Mouse (Mus musculus) left cerebral cortex, postnatal 36 days (tissue): ENCODE data around the gene Cfap97d2. TPM values are rescaled to one million over a fixed set of nuclear protein-coding genes. Genes with fewer than 3 reads are reported as not detected.
"Not testable (repeated sequence)": the region's sequence is repeated elsewhere in the genome, so short reads cannot be mapped to it uniquely, and the experiment has no call there.

Source experiments
- DNase-seq, 2 experiments: peaks; one replicate each; pipeline ENCODE4 v3.0.0; 2021 to 2022; ENCODE audit warnings: low spot score in 2 of 2, mixed read lengths in 1 of 2
- intact Hi-C: fragments of 180-260 bp; cut with DNase I; formaldehyde crosslinking; loops from one replicate; pipeline ENCODE4 v1.15.1; 2025
- total RNA-seq, 2 experiments: library from RNA; stranded (reverse); gene quantifications; 2 replicates each; pipeline ENCODE4 v1.2.3; 2021

Cfap97d2 gene
- total RNA-seq, 2 experiments from 2014 or later: 0.84 to 1.5 TPM

- DNase-seq: no peak
- intact Hi-C loops: loop anchor here (5.0 kb wide), 1 partner anchor 173 kb away; no protein-coding TSS in a partner anchor
Observed at GRCm38 (mm10) chr8:13725722-13726121, 20.0 kb downstream of the Cfap97d2 start.

- DNase-seq: no peak
- intact Hi-C loops: loop anchor here (5.0 kb wide), 1 partner anchor 175 kb away; no protein-coding TSS in a partner anchor
Observed at GRCm38 (mm10) chr8:13727469-13728094, 21.9 kb downstream of the Cfap97d2 start.

DNA sequence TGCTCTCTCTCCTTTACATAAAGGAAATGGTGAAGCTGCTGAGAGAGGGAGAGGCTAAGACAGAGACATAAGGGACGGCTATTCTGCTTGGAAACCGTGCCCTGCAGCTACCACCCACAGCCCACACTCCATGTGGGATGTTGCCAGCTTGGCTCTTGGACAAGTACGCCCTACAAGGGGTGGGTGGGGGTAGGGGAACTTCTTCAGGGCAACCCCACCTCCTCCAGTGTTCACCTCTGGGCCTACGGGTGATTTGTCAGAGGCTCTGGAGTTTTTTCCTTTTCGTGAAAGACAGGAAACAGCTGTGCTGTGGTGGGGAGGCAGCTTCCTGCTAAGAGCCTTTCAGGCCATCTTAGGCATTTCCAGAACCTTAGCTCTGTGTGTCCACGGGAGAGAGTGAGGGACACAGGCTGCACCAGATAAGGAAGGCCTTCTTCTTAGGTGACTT, 34.7 kb downstream of the Cfap97d2 start:
- DNase-seq: peak; percentile 29 to 33
- intact Hi-C loops: loop anchor here (5.0 kb wide), 1 partner anchor 193 kb away; no protein-coding TSS in a partner anchor

DNA sequence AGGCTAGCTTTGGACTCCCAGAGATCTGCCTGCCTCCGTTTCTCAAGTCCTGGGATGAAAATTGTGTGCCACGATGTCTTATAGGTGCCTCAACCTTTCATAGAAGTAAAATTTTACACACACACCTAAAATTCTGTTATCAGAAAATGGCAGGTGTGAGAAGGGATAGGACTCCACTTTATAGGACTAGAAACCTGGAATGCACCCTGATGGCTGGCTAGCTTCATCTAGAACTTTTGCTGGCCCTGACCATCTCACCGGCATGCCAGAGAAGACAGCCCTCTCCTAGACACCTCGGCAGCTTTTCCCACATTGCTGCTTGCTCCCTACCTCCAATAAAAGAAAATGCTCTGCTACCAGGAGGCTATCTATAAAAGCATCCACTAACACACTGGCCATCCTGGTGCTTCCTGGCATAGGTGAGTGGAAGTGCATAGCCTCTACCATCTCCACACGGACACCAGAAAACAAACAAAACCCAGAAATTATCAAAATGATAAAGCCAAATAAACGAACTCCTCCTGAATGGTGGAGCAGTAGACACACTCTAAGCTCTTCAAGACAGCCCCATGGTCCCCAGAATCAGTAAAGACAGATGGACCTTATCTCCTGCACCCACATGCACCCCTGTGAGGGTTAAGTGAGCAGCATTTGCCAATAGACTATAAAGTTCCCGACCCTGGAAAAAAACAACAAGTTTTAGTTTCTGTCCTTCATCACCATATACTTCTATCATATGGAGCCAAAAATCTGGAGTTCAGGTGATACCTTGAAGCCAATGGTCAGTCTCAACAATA, 35.3 kb downstream of the Cfap97d2 start:
- intact Hi-C loops: loop anchor here (5.0 kb wide), 1 partner anchor 194 kb away; no protein-coding TSS in a partner anchor
- DNase-seq: no peak

GRCm38 (mm10) chr8:13746212-13746611, 40.5 kb downstream of the Cfap97d2 start:
- intact Hi-C loops, DNase-seq: not testable (repeated sequence)

DNA sequence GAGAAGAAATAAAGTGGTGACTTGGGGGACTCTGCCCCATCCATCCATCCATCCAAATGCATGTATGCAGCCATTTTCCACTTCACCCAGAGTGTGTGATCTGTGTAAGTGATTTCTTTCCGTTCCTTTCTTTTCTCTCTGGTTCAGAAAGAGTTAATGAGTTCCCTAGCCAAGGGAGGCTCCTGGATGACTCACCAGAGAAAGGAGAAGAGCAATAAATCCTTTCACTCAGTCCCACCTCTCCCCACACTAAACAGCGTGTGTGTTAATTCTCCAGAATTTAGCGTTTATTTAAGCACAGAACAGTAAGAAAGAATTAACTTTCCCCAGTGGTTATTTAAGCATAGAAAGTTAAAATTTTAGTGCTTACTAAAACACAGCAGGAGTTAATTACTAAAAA, 41.9 kb downstream of the Cfap97d2 start:
- DNase-seq: no peak
- intact Hi-C loops: no loop called here

DNA sequence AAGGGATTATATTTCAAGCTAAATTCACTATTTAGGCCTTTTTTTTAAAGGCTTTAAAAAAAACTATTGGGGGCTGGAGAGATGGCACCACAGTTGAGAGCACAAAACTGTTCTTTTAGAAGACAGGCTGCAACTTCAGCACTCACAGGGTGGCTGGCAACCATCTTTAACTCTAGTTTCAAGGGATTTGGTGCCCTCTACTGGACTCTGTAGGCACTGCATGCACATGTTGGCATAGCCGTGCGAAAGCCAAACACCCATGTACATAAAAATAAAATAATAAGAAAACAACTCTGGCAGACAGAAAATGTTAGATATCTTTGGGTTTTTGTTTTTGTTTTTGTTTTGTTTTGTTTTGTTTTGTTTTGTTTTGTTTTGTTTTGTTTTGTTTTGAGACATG, 48.0 kb downstream of the Cfap97d2 start:
- peak; percentile 33 to 42 for DNase-seq
- intact Hi-C loops: loop anchor here (1.0 to 10.0 kb wide), 2 partner anchors 202 to 339 kb away; no protein-coding TSS in a partner anchor

GRCm38 (mm10) chr8:13756480-13756879, 50.8 kb downstream of the Cfap97d2 start:
- intact Hi-C loops: loop anchor here (2.0 to 10.0 kb wide), 2 partner anchors 78 to 342 kb away; no protein-coding TSS in a partner anchor
- no peak for DNase-seq

DNA sequence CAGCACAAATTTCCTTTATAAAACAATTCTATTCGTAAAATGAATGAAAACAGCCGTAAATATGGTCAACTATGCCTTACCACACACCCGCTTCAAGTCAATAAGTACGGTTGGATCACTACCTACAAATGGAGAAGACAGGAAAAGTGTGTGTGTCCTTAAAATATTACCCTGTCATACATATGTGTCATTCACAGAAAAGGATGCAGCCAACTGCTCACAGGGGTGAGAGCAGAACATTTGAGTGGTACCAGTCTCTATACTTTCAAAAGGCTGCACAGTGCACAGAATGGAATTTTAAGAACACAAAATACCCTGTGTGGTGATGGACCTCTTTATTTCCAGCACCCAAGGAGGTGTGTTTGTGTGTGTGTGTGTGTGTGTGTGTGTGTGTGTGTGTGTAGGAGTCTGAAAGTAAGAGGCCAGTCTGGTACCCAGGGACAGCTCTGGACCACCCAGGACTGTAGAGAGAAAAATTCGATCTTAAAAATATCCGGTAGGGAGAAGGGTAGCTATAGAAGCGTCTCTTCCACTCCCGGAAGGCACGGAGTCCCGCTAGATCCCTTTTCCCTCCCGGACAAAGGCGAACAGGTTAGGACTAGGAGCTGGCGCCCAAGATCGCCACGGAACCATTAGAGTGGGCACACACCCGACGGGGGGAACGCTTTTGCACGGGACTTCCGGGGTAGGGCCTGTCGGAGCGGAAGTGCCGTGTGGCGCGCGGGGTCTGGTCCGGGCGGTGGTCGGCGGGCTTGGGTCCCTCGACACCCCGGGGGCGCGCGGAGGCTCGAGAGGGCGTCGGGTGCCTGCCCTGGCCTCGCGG, 51.5 kb downstream of the Cfap97d2 start, which contains the start of gene Cdc16:
Cdc16 (plus strand) TSS at position 695 of the 823 bp plus-strand sequence.
- DNase-seq: peak; percentile 86 to 89
- intact Hi-C loops: loop anchor here (2.0 to 10.0 kb wide), 2 partner anchors 78 to 342 kb away; no protein-coding TSS in a partner anchor

- peak in 1 of 2 experiments; percentile 10 for DNase-seq
- intact Hi-C loops: loop anchor here (2.0 to 10.0 kb wide), 2 partner anchors 79 to 343 kb away; no protein-coding TSS in a partner anchor
Observed at GRCm38 (mm10) chr8:13757805-13758727, 52.4 kb downstream of the Cfap97d2 start.

- DNase-seq: no peak
- intact Hi-C loops: no loop called here
Observed at GRCm38 (mm10) chr8:13769206-13769605, 63.5 kb downstream of the Cfap97d2 start.

DNA sequence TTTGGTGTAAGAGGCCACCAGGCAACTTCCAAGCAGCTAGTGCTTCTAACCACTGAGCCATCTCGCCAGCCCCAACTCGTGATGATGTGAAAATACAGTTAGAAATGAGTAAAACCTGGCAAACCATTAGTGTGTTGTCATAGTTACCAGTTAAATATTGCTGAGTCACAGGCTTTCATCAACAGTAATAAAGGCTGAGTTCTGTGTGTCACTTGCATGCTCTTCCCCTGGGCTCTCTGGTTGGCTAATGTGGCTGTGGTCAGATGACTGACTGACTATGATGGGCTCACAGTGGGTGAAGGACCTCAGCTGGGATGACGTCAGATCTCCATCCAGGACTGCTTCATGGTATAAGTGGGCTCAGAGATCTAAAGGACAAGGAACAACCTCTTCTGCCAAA, 74.8 kb downstream of the Cfap97d2 start:
- intact Hi-C loops: no loop called here
- no peak for DNase-seq

DNA sequence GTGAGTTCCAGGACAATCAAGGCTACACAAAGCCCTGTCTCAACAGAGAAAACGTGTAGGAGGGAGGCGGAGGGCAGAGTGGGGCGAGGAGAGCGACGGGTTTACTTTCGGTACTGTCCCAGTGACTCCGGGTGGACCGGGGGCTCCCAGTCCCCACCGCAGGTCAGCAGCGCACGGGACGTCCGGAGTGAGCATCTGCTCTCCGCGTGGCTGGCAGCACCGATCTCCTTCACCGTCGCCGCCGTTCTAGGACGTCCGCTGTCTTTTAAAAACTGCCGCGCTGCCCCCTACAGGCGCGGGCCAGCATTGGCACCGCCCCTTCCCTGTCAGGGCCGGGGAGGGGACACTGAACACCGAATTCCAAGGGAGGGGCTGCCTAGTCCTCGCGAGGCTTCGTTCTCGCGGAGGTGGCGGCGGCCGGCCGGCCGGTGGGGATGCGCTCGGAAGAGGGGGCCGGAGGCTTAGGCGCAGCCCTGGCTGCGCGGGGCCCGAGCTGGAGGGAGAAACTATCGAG, 79.6 kb downstream of the Cfap97d2 start, which contains the start of gene Upf3a:
Upf3a (plus strand) TSS at position 366 of the 514 bp plus-strand sequence.
- intact Hi-C loops: loop anchor here (5.0 kb wide), 1 partner anchor 102 kb away; no protein-coding TSS in a partner anchor
- peak; percentile 85 to 87 for DNase-seq

DNA sequence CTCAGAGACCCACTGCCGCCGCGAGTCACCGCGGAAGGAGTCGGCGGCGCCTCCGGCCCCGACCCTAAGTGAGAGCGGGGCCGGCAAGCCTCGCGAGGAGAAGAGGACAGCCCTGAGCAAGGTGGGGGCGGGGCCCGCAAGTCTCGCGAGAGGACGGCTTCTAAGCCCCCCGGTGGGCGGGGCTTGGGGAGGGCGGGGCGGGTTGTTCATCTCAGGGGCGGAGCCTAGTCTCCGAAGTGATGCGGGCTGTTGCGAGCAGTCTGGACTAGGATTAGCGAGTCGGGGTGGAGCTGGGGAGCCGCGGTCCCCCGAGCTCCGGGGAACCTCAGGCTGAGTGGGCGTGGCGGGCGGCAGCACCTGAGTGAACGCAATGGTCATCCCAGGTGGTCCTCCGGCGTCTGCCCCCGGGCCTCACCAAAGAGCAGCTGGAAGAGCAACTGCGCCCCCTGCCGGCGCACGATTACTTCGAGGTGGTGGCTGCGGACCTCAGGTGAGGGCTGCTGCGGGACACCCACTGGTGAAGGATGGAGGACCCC, 80.1 kb downstream of the Cfap97d2 start:
- intact Hi-C loops: loop anchor here (2.0 to 5.0 kb wide), 2 partner anchors 101 to 235 kb away; no protein-coding TSS in a partner anchor
- peak; percentile 93 for DNase-seq

GRCm38 (mm10) chr8:13789606-13790005, 83.9 kb downstream of the Cfap97d2 start:
- no peak for DNase-seq
- intact Hi-C loops: loop anchor here (5.0 kb wide), 1 partner anchor 98 kb away; no protein-coding TSS in a partner anchor
